Mouse (Mus musculus): ENCODE measurements around the gene Nit1.

DNA sequence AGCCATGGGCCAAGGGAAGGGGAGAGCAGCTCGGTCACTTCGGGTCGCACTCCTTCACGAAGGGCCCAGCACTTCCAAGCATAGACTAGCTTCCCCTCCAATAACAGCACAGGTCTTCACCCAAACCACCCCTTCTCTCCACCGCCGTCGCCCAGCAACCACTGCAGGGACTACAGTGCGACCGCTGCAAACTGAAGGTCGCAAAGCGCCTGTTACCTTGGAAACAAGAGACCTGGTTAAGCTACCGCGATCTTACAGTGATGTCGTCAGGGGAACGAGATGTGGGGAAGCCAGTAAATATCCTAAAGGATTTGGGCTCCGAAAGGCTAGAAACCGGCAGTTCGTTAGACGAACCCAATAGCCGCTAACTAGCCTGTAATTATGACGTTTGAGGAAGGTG, 15.2 kb upstream of the Nit1 start, which contains the start of gene Klhdc9:
- TF ChIP-seq POLR2A (IDR thresholded peaks at IDR 0.05; ENCODE audit: borderline replicate concordance, extremely low read depth, low read depth, low read length): no peak
- TF ChIP-seq CTCF (IDR thresholded peaks at IDR 0.05; ENCODE audit: insufficient read depth, low read length): no peak

Data from lung, adult 2 months (tissue).